Mouse (Mus musculus): ENCODE data around the gene Gm20388. TPM values are rescaled to one million over a fixed set of nuclear protein-coding genes. Genes with fewer than 3 reads are reported as not detected.

Gene Gm20388
- polyA plus RNA-seq, 1 experiment from 2014 or later, result not detected

GRCm38 (mm10) chr8:121856071-121856746 lies 1945.6 kb downstream of the Gm20388 start:
- ATAC-seq (replicated peaks), result no peak

GRCm38 (mm10) chr8:121857331-121857730 lies 1946.7 kb downstream of the Gm20388 start:
- Histone ChIP-seq H3K27ac (replicated peaks) (no peak overlapping the region), H3K27me3 (no peaks in the 10 kb centered on the region), H3K36me3 (no peaks in the 10 kb centered on the region), H3K9me3 (no peaks in the 10 kb centered on the region), H3K9ac (replicated peaks) (no peak overlapping the region), H3K4me3 (no peak overlapping the region), H3K4me1 (no peaks in the 10 kb centered on the region), H3K4me2 (replicated peaks) (no peak overlapping the region)
- WGBS, result 63% methylated on average over 9 of the region's 9 CpGs
- ATAC-seq (replicated peaks), result no peak

More at GRCm38 (mm10) chr8:121856071-121856746, 1945.6 kb downstream of the Gm20388 start:
- H3K4me3 ChIP-seq, result no peak overlapping the region
- H3K36me3 ChIP-seq, result no peaks in the 10 kb centered on the region
- WGBS, result 87% methylated on average over 14 of the region's 14 CpGs
- no peaks in the 10 kb centered on the region for H3K9me3 ChIP-seq
- H3K27ac ChIP-seq (replicated peaks), result no peak overlapping the region
- H3K4me2 ChIP-seq (replicated peaks), result no peak overlapping the region
- no peak overlapping the region for H3K9ac ChIP-seq (replicated peaks)
- peaks cover 6% of the 10 kb centered on the region for H3K4me1 ChIP-seq
- no peaks in the 10 kb centered on the region for H3K27me3 ChIP-seq

- Histone ChIP-seq H3K4me2 (replicated peaks) (no peak overlapping the region), H3K4me3 (no peak overlapping the region), H3K9me3 (no peaks in the 10 kb centered on the region), H3K27ac (replicated peaks) (no peak overlapping the region), H3K9ac (replicated peaks) (no peak overlapping the region), H3K36me3 (no peaks in the 10 kb centered on the region), H3K4me1 (no peaks in the 10 kb centered on the region), H3K27me3 (no peaks in the 10 kb centered on the region)
- WGBS, result 54% methylated on average over 2 of the region's 2 CpGs
- no peak for ATAC-seq (replicated peaks)
Measured at GRCm38 (mm10) chr8:121857747-121858146, 1947.1 kb downstream of the Gm20388 start.

- ATAC-seq (replicated peaks), result no peak
- no peaks in the 10 kb centered on the region for H3K27me3 ChIP-seq
- no peaks in the 10 kb centered on the region for H3K9me3 ChIP-seq
- no peaks in the 10 kb centered on the region for H3K4me1 ChIP-seq
- no peak overlapping the region for H3K4me3 ChIP-seq
- H3K27ac ChIP-seq (replicated peaks), result no peak overlapping the region
- H3K36me3 ChIP-seq, result no peaks in the 10 kb centered on the region
- no peak overlapping the region for H3K9ac ChIP-seq (replicated peaks)
- WGBS, result 69% methylated on average over 6 of the region's 6 CpGs
- no peak overlapping the region for H3K4me2 ChIP-seq (replicated peaks)
Measured at GRCm38 (mm10) chr8:121861276-121861675, 1950.6 kb downstream of the Gm20388 start.

GRCm38 (mm10) chr8:121861806-121862548 lies 1951.3 kb downstream of the Gm20388 start:
- no peak overlapping the region for H3K27ac ChIP-seq (replicated peaks)
- H3K4me3 ChIP-seq, result no peak overlapping the region
- H3K27me3 ChIP-seq, result no peaks in the 10 kb centered on the region
- H3K9me3 ChIP-seq, result no peaks in the 10 kb centered on the region
- no peak overlapping the region for H3K9ac ChIP-seq (replicated peaks)
- no peaks in the 10 kb centered on the region for H3K36me3 ChIP-seq
- WGBS, result 73% methylated on average over 10 of the region's 12 CpGs
- H3K4me1 ChIP-seq, result no peaks in the 10 kb centered on the region
- no peak for ATAC-seq (replicated peaks)
- no peak overlapping the region for H3K4me2 ChIP-seq (replicated peaks)

- no peak for ATAC-seq (replicated peaks)
- no peak overlapping the region for H3K4me2 ChIP-seq (replicated peaks)
- H3K4me1 ChIP-seq, result no peaks in the 10 kb centered on the region
- no peak overlapping the region for H3K9ac ChIP-seq (replicated peaks)
- no peak overlapping the region for H3K27ac ChIP-seq (replicated peaks)
- H3K4me3 ChIP-seq, result no peak overlapping the region
- no peaks in the 10 kb centered on the region for H3K36me3 ChIP-seq
- no peaks in the 10 kb centered on the region for H3K9me3 ChIP-seq
- WGBS, result 90% methylated on average over 8 of the region's 8 CpGs
- H3K27me3 ChIP-seq, result no peaks in the 10 kb centered on the region
Measured at GRCm38 (mm10) chr8:121865356-121865755, 1954.7 kb downstream of the Gm20388 start.

GRCm38 (mm10) chr8:121868196-121868595 lies 1957.6 kb downstream of the Gm20388 start:
- ATAC-seq (replicated peaks), result no peak
- no peaks in the 10 kb centered on the region for H3K27me3 ChIP-seq
- WGBS, result 90% methylated on average over 5 of the region's 5 CpGs

GRCm38 (mm10) chr8:121868896-121869295 lies 1958.3 kb downstream of the Gm20388 start:
- Histone ChIP-seq H3K27me3 (no peaks in the 10 kb centered on the region), H3K4me3 (no peak overlapping the region), H3K4me1 (0 out of 2 replicates have a peak, but pooled peaks cover 4% of the 10 kb centered on the region), H3K27ac (replicated peaks) (no peak overlapping the region), H3K9me3 (no peaks in the 10 kb centered on the region), H3K4me2 (replicated peaks) (no peak overlapping the region), H3K9ac (replicated peaks) (no peak overlapping the region), H3K36me3 (no peaks in the 10 kb centered on the region)
- ATAC-seq (replicated peaks), result no peak
- 79% methylated on average over 7 of the region's 7 CpGs for WGBS

More at GRCm38 (mm10) chr8:121868196-121868595, 1957.6 kb downstream of the Gm20388 start:
- Histone ChIP-seq H3K4me3 (no peak overlapping the region), H3K9me3 (no peaks in the 10 kb centered on the region), H3K4me2 (replicated peaks) (no peak overlapping the region), H3K27ac (replicated peaks) (no peak overlapping the region), H3K36me3 (no peaks in the 10 kb centered on the region), H3K9ac (replicated peaks) (no peak overlapping the region), H3K4me1 (0 out of 2 replicates have a peak, but pooled peaks cover 4% of the 10 kb centered on the region)

- Histone ChIP-seq H3K4me1 (0 out of 2 replicates have a peak, but pooled peaks cover 4% of the 10 kb centered on the region), H3K36me3 (no peaks in the 10 kb centered on the region), H3K4me3 (no peak overlapping the region), H3K9ac (replicated peaks) (no peak overlapping the region), H3K4me2 (replicated peaks) (no peak overlapping the region), H3K27ac (replicated peaks) (no peak overlapping the region), H3K27me3 (no peaks in the 10 kb centered on the region), H3K9me3 (no peaks in the 10 kb centered on the region)
- WGBS, result 93% methylated on average over 2 of the region's 2 CpGs
- no peak for ATAC-seq (replicated peaks)
Measured at GRCm38 (mm10) chr8:121870190-121870589, 1959.5 kb downstream of the Gm20388 start.

- H3K9me3 ChIP-seq, result no peaks in the 10 kb centered on the region
- 0 out of 2 replicates have a peak, but pooled peaks cover 4% of the 10 kb centered on the region for H3K4me1 ChIP-seq
- no peaks in the 10 kb centered on the region for H3K27me3 ChIP-seq
- H3K9ac ChIP-seq (replicated peaks), result no peak overlapping the region
- no peak overlapping the region for H3K4me3 ChIP-seq
- ATAC-seq (replicated peaks), result no peak
- no peak overlapping the region for H3K27ac ChIP-seq (replicated peaks)
- 21% methylated on average over 10 of the region's 10 CpGs for WGBS
- no peak overlapping the region for H3K4me2 ChIP-seq (replicated peaks)
- H3K36me3 ChIP-seq, result no peaks in the 10 kb centered on the region
Measured at GRCm38 (mm10) chr8:121871833-121872440, 1961.3 kb downstream of the Gm20388 start.

- no peaks in the 10 kb centered on the region for H3K27me3 ChIP-seq
- H3K4me1 ChIP-seq, result 0 out of 2 replicates have a peak, but pooled peaks cover 4% of the 10 kb centered on the region
- no peak overlapping the region for H3K4me3 ChIP-seq
- ATAC-seq (replicated peaks), result no peak
- H3K36me3 ChIP-seq, result no peaks in the 10 kb centered on the region
- H3K27ac ChIP-seq (replicated peaks), result no peak overlapping the region
- no peak overlapping the region for H3K9ac ChIP-seq (replicated peaks)
- 74% methylated on average over 9 of the region's 9 CpGs for WGBS
- H3K4me2 ChIP-seq (replicated peaks), result no peak overlapping the region
- no peaks in the 10 kb centered on the region for H3K9me3 ChIP-seq
Measured at GRCm38 (mm10) chr8:121874031-121874430, 1963.4 kb downstream of the Gm20388 start.

GRCm38 (mm10) chr8:121875045-121875444 lies 1964.4 kb downstream of the Gm20388 start:
- no peak overlapping the region for H3K4me3 ChIP-seq
- H3K27ac ChIP-seq (replicated peaks), result no peak overlapping the region
- H3K4me2 ChIP-seq (replicated peaks), result no peak overlapping the region
- no peaks in the 10 kb centered on the region for H3K9me3 ChIP-seq
- H3K4me1 ChIP-seq, result 0 out of 2 replicates have a peak, but pooled peaks cover 4% of the 10 kb centered on the region
- WGBS, result 83% methylated on average over 3 of the region's 3 CpGs
- H3K36me3 ChIP-seq, result no peaks in the 10 kb centered on the region
- ATAC-seq (replicated peaks), result no peak
- H3K27me3 ChIP-seq, result no peaks in the 10 kb centered on the region
- no peak overlapping the region for H3K9ac ChIP-seq (replicated peaks)

Measured in forebrain, embryonic 15.5 days (tissue).